Mouse (Mus musculus): ENCODE measurements around the gene Ccsap. TPM values are rescaled to one million over a fixed set of nuclear protein-coding genes. Genes with fewer than 3 reads are reported as not detected.

Gene Ccsap
- polyA plus RNA-seq, 1 experiment from 2014 or later, result 2.2 TPM

- Histone ChIP-seq H3K9me3 (replicated peaks) (no peaks in the 10 kb centered on the region), H3K9ac (no peak overlapping the region), H3K4me2 (no peak overlapping the region), H3K4me3 (no peak overlapping the region), H3K4me1 (replicated peaks) (no peaks in the 10 kb centered on the region), H3K27me3 (no peaks in the 10 kb centered on the region), H3K36me3 (peaks cover 28% of the 10 kb centered on the region), H3K27ac (no peak overlapping the region)
- WGBS, result 50% methylated on average over 9 of the region's 9 CpGs
- ATAC-seq (replicated peaks; ENCODE audit: insufficient number of reproducible peaks, insufficient read depth, low FRiP score, low read depth), result no peak
These were observed 24.6 kb downstream of the Ccsap start for GRCm38 (mm10) chr8:123835451-123835850.

GRCm38 (mm10) chr8:123832757-123833156, 27.3 kb downstream of the Ccsap start:
- Histone ChIP-seq H3K36me3 (peaks cover 36% of the 10 kb centered on the region), H3K4me2 (no peak overlapping the region), H3K9me3 (replicated peaks) (no peaks in the 10 kb centered on the region), H3K27me3 (no peaks in the 10 kb centered on the region), H3K4me1 (replicated peaks) (no peaks in the 10 kb centered on the region), H3K4me3 (no peak overlapping the region), H3K27ac (no peak overlapping the region), H3K9ac (no peak overlapping the region)
- 92% methylated on average over 4 of the region's 4 CpGs for WGBS
- no peak for ATAC-seq (replicated peaks; ENCODE audit: insufficient number of reproducible peaks, insufficient read depth, low FRiP score, low read depth)

- no peaks in the 10 kb centered on the region for H3K27me3 ChIP-seq
- no peaks in the 10 kb centered on the region for H3K9me3 ChIP-seq (replicated peaks)
- peaks cover 37% of the 10 kb centered on the region for H3K36me3 ChIP-seq
- H3K4me2 ChIP-seq, result no peak overlapping the region
- no peak overlapping the region for H3K27ac ChIP-seq
- no peak for ATAC-seq (replicated peaks; ENCODE audit: insufficient number of reproducible peaks, insufficient read depth, low FRiP score, low read depth)
- no peaks in the 10 kb centered on the region for H3K4me1 ChIP-seq (replicated peaks)
- no peak overlapping the region for H3K4me3 ChIP-seq
- no peak overlapping the region for H3K9ac ChIP-seq
- WGBS, result 83% methylated on average over 13 of the region's 13 CpGs
These were observed 32.5 kb downstream of the Ccsap start for GRCm38 (mm10) chr8:123827523-123827922.

- H3K4me3 ChIP-seq, result no peak overlapping the region
- no peak overlapping the region for H3K9ac ChIP-seq
- no peaks in the 10 kb centered on the region for H3K9me3 ChIP-seq (replicated peaks)
- H3K27me3 ChIP-seq, result no peaks in the 10 kb centered on the region
- H3K27ac ChIP-seq, result no peak overlapping the region
- no peak overlapping the region for H3K4me2 ChIP-seq
- 90% methylated on average over 7 of the region's 7 CpGs for WGBS
- no peaks in the 10 kb centered on the region for H3K4me1 ChIP-seq (replicated peaks)
- peaks cover 33% of the 10 kb centered on the region for H3K36me3 ChIP-seq
- no peak for ATAC-seq (replicated peaks; ENCODE audit: insufficient number of reproducible peaks, insufficient read depth, low FRiP score, low read depth)
These were observed 33.3 kb downstream of the Ccsap start for GRCm38 (mm10) chr8:123826758-123827157.

- H3K4me2 ChIP-seq, result no peak overlapping the region
- H3K4me3 ChIP-seq, result no peak overlapping the region
- no peak overlapping the region for H3K27ac ChIP-seq
- H3K4me1 ChIP-seq (replicated peaks), result no peaks in the 10 kb centered on the region
- H3K9ac ChIP-seq, result no peak overlapping the region
- no peaks in the 10 kb centered on the region for H3K9me3 ChIP-seq (replicated peaks)
- 59% methylated on average over 9 of the region's 9 CpGs for WGBS
- H3K27me3 ChIP-seq, result no peaks in the 10 kb centered on the region
- peaks cover 30% of the 10 kb centered on the region for H3K36me3 ChIP-seq
- no peak for ATAC-seq (replicated peaks; ENCODE audit: insufficient number of reproducible peaks, insufficient read depth, low FRiP score, low read depth)
These were observed 34.0 kb downstream of the Ccsap start for GRCm38 (mm10) chr8:123826001-123826400.

- H3K9me3 ChIP-seq (replicated peaks), result no peaks in the 10 kb centered on the region
- no peak overlapping the region for H3K4me2 ChIP-seq
- no peak overlapping the region for H3K9ac ChIP-seq
- H3K27me3 ChIP-seq, result no peaks in the 10 kb centered on the region
- 73% methylated on average over 18 of the region's 18 CpGs for WGBS
- no peak for ATAC-seq (replicated peaks; ENCODE audit: insufficient number of reproducible peaks, insufficient read depth, low FRiP score, low read depth)
- H3K27ac ChIP-seq, result no peak overlapping the region
- H3K4me3 ChIP-seq, result no peak overlapping the region
- peaks cover 22% of the 10 kb centered on the region for H3K36me3 ChIP-seq
- H3K4me1 ChIP-seq (replicated peaks), result no peaks in the 10 kb centered on the region
These were observed 36.4 kb downstream of the Ccsap start for GRCm38 (mm10) chr8:123823532-123824123.

GRCm38 (mm10) chr8:123823111-123823510, 36.9 kb downstream of the Ccsap start:
- Histone ChIP-seq H3K4me3 (no peak overlapping the region), H3K27me3 (no peaks in the 10 kb centered on the region), H3K36me3 (peaks cover 20% of the 10 kb centered on the region), H3K9me3 (replicated peaks) (no peaks in the 10 kb centered on the region), H3K4me2 (no peak overlapping the region), H3K4me1 (replicated peaks) (no peaks in the 10 kb centered on the region), H3K9ac (no peak overlapping the region), H3K27ac (no peak overlapping the region)
- 92% methylated on average over 10 of the region's 10 CpGs for WGBS
- ATAC-seq (replicated peaks; ENCODE audit: insufficient number of reproducible peaks, insufficient read depth, low FRiP score, low read depth), result no peak

- H3K9me3 ChIP-seq (replicated peaks), result no peaks in the 10 kb centered on the region
- 84% methylated on average over 6 of the region's 6 CpGs for WGBS
- no peak overlapping the region for H3K9ac ChIP-seq
- no peak overlapping the region for H3K4me2 ChIP-seq
- 0 out of 2 replicates have a peak, but pooled peaks cover 5% of the 10 kb centered on the region for H3K36me3 ChIP-seq
- H3K27ac ChIP-seq, result no peak overlapping the region
- ATAC-seq (replicated peaks; ENCODE audit: insufficient number of reproducible peaks, insufficient read depth, low FRiP score, low read depth), result no peak
- H3K4me1 ChIP-seq (replicated peaks), result peaks cover 3% of the 10 kb centered on the region
- H3K27me3 ChIP-seq, result no peaks in the 10 kb centered on the region
- no peak overlapping the region for H3K4me3 ChIP-seq
These were observed 39.2 kb downstream of the Ccsap start for GRCm38 (mm10) chr8:123820780-123821179.

GRCm38 (mm10) chr8:123819683-123820610, 40.1 kb downstream of the Ccsap start:
- WGBS, result 84% methylated on average over 19 of the region's 19 CpGs
- H3K9ac ChIP-seq, result no peak overlapping the region

GRCm38 (mm10) chr8:123817747-123818146, 42.3 kb downstream of the Ccsap start:
- H3K4me3 ChIP-seq, result no peak overlapping the region
- WGBS, result 91% methylated on average over 11 of the region's 11 CpGs
- no peak overlapping the region for H3K9ac ChIP-seq

More at GRCm38 (mm10) chr8:123819683-123820610, 40.1 kb downstream of the Ccsap start:
- no peak for ATAC-seq (replicated peaks; ENCODE audit: insufficient number of reproducible peaks, insufficient read depth, low FRiP score, low read depth)
- Histone ChIP-seq H3K27ac (no peak overlapping the region), H3K9me3 (replicated peaks) (no peaks in the 10 kb centered on the region), H3K4me2 (no peak overlapping the region), H3K36me3 (0 out of 2 replicates have a peak, but pooled peaks cover 5% of the 10 kb centered on the region), H3K4me1 (replicated peaks) (peaks cover 5% of the 10 kb centered on the region), H3K4me3 (no peak overlapping the region), H3K27me3 (no peaks in the 10 kb centered on the region)

GRCm38 (mm10) chr8:123816939-123817338, 43.1 kb downstream of the Ccsap start:
- Histone ChIP-seq H3K4me3 (no peak overlapping the region), H3K4me2 (no peak overlapping the region), H3K9ac (no peak overlapping the region), H3K27me3 (no peaks in the 10 kb centered on the region), H3K4me1 (replicated peaks) (peaks cover 9% of the 10 kb centered on the region), H3K27ac (no peak overlapping the region), H3K9me3 (replicated peaks) (no peaks in the 10 kb centered on the region), H3K36me3 (no peaks in the 10 kb centered on the region)
- WGBS, result 69% methylated on average over 8 of the region's 8 CpGs
- no peak for ATAC-seq (replicated peaks; ENCODE audit: insufficient number of reproducible peaks, insufficient read depth, low FRiP score, low read depth)

More at GRCm38 (mm10) chr8:123817747-123818146, 42.3 kb downstream of the Ccsap start:
- ATAC-seq (replicated peaks; ENCODE audit: insufficient number of reproducible peaks, insufficient read depth, low FRiP score, low read depth), result no peak
- H3K36me3 ChIP-seq, result no peaks in the 10 kb centered on the region
- peaks cover 9% of the 10 kb centered on the region for H3K4me1 ChIP-seq (replicated peaks)
- no peaks in the 10 kb centered on the region for H3K27me3 ChIP-seq
- H3K27ac ChIP-seq, result no peak overlapping the region
- H3K4me2 ChIP-seq, result no peak overlapping the region
- H3K9me3 ChIP-seq (replicated peaks), result no peaks in the 10 kb centered on the region

All from heart, embryonic 15.5 days (tissue).